ENCODE assay signal across 26 mouse cellular contexts in genomic region chr13:48917113-48917599, GRCm38 (mm10). TPM values are rescaled to one million over a fixed set of nuclear protein-coding genes. Genes with fewer than 3 reads are reported as not detected.
A peak's percentile ranks its signal among the peaks of the same experiment; 100 is the strongest.
DNase-seq lines count a peak whose midpoint lies in the region; ATAC-seq and TF ChIP-seq lines count a peak whose summit lies in the region.
"Had no signal": no experiment of that assay in that cellular context is flagged by ENCODE, and none has a peak within 500 bp of the region (broad histone marks: within the 10 kb centered on the region; RNA-seq: fewer than 3 reads in every experiment).

No protein-coding gene starts in this region.

- TF ChIP-seq CTCF in MEL (IDR thresholded peaks at IDR 0.05 in 2 of 3, conservative IDR thresholded peaks at IDR 0.05 in 1 of 3; ENCODE audit: control insufficient read depth in 1 of 3, insufficient read depth in 1 of 3, low read depth in 2 of 3, low read length in 3 of 3, poor library complexity in 1 of 3, severe bottlenecking in 1 of 3), result no peak

- no peak for TF ChIP-seq RAD21 in MEL (IDR thresholded peaks at IDR 0.05; ENCODE audit: low read depth, low read length)

- peaks cover 87% of the 10 kb centered on the region for H3K36me3 ChIP-seq in heart, embryonic 10.5 days
- peaks cover 28% of the 10 kb centered on the region for H3K36me3 ChIP-seq in heart, embryonic 11.5 days (ENCODE audit: control insufficient read depth, insufficient read depth, low read length)
- H3K36me3 ChIP-seq in MEL (ENCODE audit: control insufficient read depth in 1 of 2, insufficient read depth in 2 of 2, low read length in 2 of 2), result peaks cover 12 to 52% of the 10 kb centered on the region in 2 experiments

- no peak for TF ChIP-seq POLR2A in MEL (IDR thresholded peaks at IDR 0.05; ENCODE audit: control insufficient read depth in 1 of 2, insufficient read depth in 1 of 2, low read depth in 1 of 2, low read length in 2 of 2, poor library complexity in 1 of 2)

- no peak overlapping the region for H3K27ac ChIP-seq in heart, embryonic 10.5 days
- no peak overlapping the region for H3K27ac ChIP-seq in heart, embryonic 11.5 days (ENCODE audit: low read depth, low read length)
- no peak overlapping the region for H3K27ac ChIP-seq in MEL (ENCODE audit: control insufficient read depth, low read depth, low read length)
- H3K27ac ChIP-seq: embryonic facial prominence, embryonic 13.5 days; embryonic facial prominence, embryonic 15.5 days; forebrain, embryonic 10.5 days; forebrain, embryonic 12.5 days had no signal

- 94% methylated on average over 3 of the region's 3 CpGs for WGBS in heart, embryonic 10.5 days
- 93% methylated on average over 3 of the region's 3 CpGs for WGBS in heart, embryonic 11.5 days (ENCODE audit: insufficient replicate concordance)

- no peak overlapping the region for H3K4me2 ChIP-seq in heart, embryonic 11.5 days
- H3K4me2 ChIP-seq: embryonic facial prominence, embryonic 13.5 days; embryonic facial prominence, embryonic 15.5 days; forebrain, embryonic 12.5 days had no signal

- H3K4me1 ChIP-seq in heart, embryonic 10.5 days, result no peaks in the 10 kb centered on the region
- no peaks in the 10 kb centered on the region for H3K4me1 ChIP-seq in heart, embryonic 11.5 days (ENCODE audit: control insufficient read depth, insufficient read depth, low read length)
- H3K4me1 ChIP-seq in MEL (ENCODE audit: control insufficient read depth in 1 of 2, insufficient read depth in 2 of 2, low read length in 2 of 2), result peaks cover 6 to 13% of the 10 kb centered on the region in 2 experiments; a peak in 3 of 4 replicates
- H3K4me1 ChIP-seq: embryonic facial prominence, embryonic 13.5 days; embryonic facial prominence, embryonic 15.5 days; forebrain, embryonic 10.5 days; forebrain, embryonic 12.5 days had no signal

- no peaks in the 10 kb centered on the region for H3K27me3 ChIP-seq in heart, embryonic 10.5 days (ENCODE audit: insufficient read depth, poor library complexity, severe bottlenecking)
- no peaks in the 10 kb centered on the region for H3K27me3 ChIP-seq in heart, embryonic 11.5 days (ENCODE audit: control insufficient read depth, insufficient read depth, low read length)
- H3K27me3 ChIP-seq in MEL (ENCODE audit: control insufficient read depth in 1 of 2, insufficient read depth in 2 of 2, low read length in 2 of 2), result no peaks in the 10 kb centered on the region
- H3K27me3 ChIP-seq: CH12.LX; embryonic facial prominence, embryonic 13.5 days; embryonic facial prominence, embryonic 15.5 days; forebrain, embryonic 12.5 days had no signal

- peak in 1 of 2 experiments; percentile 61; a peak in 2 of 4 replicates for TF ChIP-seq EP300 in MEL (IDR thresholded peaks at IDR 0.05; ENCODE audit: low read depth in 1 of 2, low read length in 2 of 2)

- H3K9me3 ChIP-seq in heart, embryonic 10.5 days, result no peaks in the 10 kb centered on the region
- no peaks in the 10 kb centered on the region for H3K9me3 ChIP-seq in heart, embryonic 11.5 days (replicated peaks; ENCODE audit: control insufficient read depth, low read length)
- no peaks in the 10 kb centered on the region for H3K9me3 ChIP-seq in MEL (replicated peaks; ENCODE audit: insufficient read depth, low read length)
- H3K9me3 ChIP-seq: embryonic facial prominence, embryonic 13.5 days; embryonic facial prominence, embryonic 15.5 days; forebrain, embryonic 10.5 days; forebrain, embryonic 12.5 days; G1E had no signal

- no peak overlapping the region for H3K4me3 ChIP-seq in heart, embryonic 10.5 days
- no peak overlapping the region for H3K4me3 ChIP-seq in heart, embryonic 11.5 days (ENCODE audit: low read depth, low read length)
- H3K4me3 ChIP-seq in MEL (ENCODE audit: control insufficient read depth in 1 of 2, insufficient read depth in 1 of 2, low read depth in 2 of 2, low read length in 2 of 2), result no peak overlapping the region
- H3K4me3 ChIP-seq: embryonic facial prominence, embryonic 13.5 days; embryonic facial prominence, embryonic 15.5 days; erythroblast, embryonic 14.5 days; forebrain, embryonic 10.5 days; forebrain, embryonic 12.5 days had no signal

- peak; percentile 35 for DNase-seq in heart, embryonic 10.5 days (ENCODE audit: low spot score)
- peak; percentile 50 for DNase-seq in MEL (ENCODE audit: low read depth, low spot score)
- no peak for DNase-seq in thymus, postnatal 10 days (ENCODE audit: low spot score in 2 of 2)
- DNase-seq: adrenal gland, adult 2 months; adrenal gland, postnatal 10 days; adrenal gland, postnatal 25 days; B cell, adult 2 months; cerebellum, adult 11 months; cerebellum, adult 18-20 months; cerebellum, adult 8-10 months; cerebellum, adult 9-11 months; cerebellum, postnatal 14 days; cerebellum, postnatal 36 days; embryo, embryonic 11 days had no signal

- ATAC-seq in heart, embryonic 11.5 days (replicated peaks; ENCODE audit: insufficient number of reproducible peaks, low FRiP score, low TSS enrichment), result no peak
- peak; percentile 60 for ATAC-seq in megakaryocyte-erythroid progenitor cell, adult 5-6 weeks (replicated peaks; ENCODE audit: low FRiP score, low TSS enrichment, poor library complexity, severe bottlenecking)
- ATAC-seq: CD4-positive, CD25-positive, alpha-beta regulatory T cell, adult 4 months; forebrain, embryonic 14.5 days; forebrain, embryonic 16.5 days had no signal

- no peaks in the 10 kb centered on the region for H3K79me2 ChIP-seq in MEL (ENCODE audit: control insufficient read depth, insufficient read depth, low read length, poor library complexity)

- no peak overlapping the region for H3K9ac ChIP-seq in heart, embryonic 11.5 days (ENCODE audit: low read depth, low read length)
- no peak overlapping the region for H3K9ac ChIP-seq in MEL (ENCODE audit: control insufficient read depth, low read depth, low read length, poor library complexity, severe bottlenecking)
- H3K9ac ChIP-seq: embryonic facial prominence, embryonic 13.5 days; embryonic facial prominence, embryonic 15.5 days; forebrain, embryonic 12.5 days had no signal

TF ChIP-seq in MEL, 35 proteins besides CTCF, POLR2A, EP300 and RAD21:
- peak; percentile 31 for TF ChIP-seq TAL1 (IDR thresholded peaks at IDR 0.05; ENCODE audit: low read length)
- TF ChIP-seq MEF2A (IDR thresholded peaks at IDR 0.05; ENCODE audit: extremely low read depth, insufficient replicate concordance, low read depth, low read length, poor library complexity, severe bottlenecking), result no peak
- peak; percentile 62; the same call in 1 of the 2 replicates for TF ChIP-seq GATA1 (IDR thresholded peaks at IDR 0.05; ENCODE audit: low read depth, low read length)
- TF ChIP-seq UBTF (IDR thresholded peaks at IDR 0.05; ENCODE audit: borderline replicate concordance, insufficient read depth, low read depth, low read length), result no peak
- TF ChIP-seq CHD2 (IDR thresholded peaks at IDR 0.05; ENCODE audit: low read length), result no peak
- TF ChIP-seq TCF12 (IDR thresholded peaks at IDR 0.05; ENCODE audit: low read depth, low read length), result no peak; the same call in 1 of the 2 replicates

RNA-seq across cellular contexts. Expression of gene Phf2, which starts 46.2 kb away (rescaled TPM):
- polyA plus RNA-seq in heart, embryonic 10.5 days (2016; fragmentation: Nextera tagmentation; extraction: Ambion mirVana), result 4.1 and 6.8 TPM in 2 replicates
- polyA plus RNA-seq in heart, embryonic 11.5 days (2014; fragmentation: Nextera tagmentation; extraction: Ambion mirVana), result 5.3 and 7.5 TPM in 2 replicates
- 9.9 and 10.2 TPM in 2 replicates for total RNA-seq in MEL (2012; rRNA removed)
- polyA plus RNA-seq in MEL (2012; ENCODE audit: insufficient read depth in 1 of 2, insufficient read length in 2 of 2, low read depth in 1 of 2, low replicate concordance in 2 of 2, missing spikeins in 1 of 2), result 10 to 100 TPM; 29.6 to 52.7 TPM
- total RNA-seq in megakaryocyte-erythroid progenitor cell, adult 5-6 weeks (2014; fragmentation: Nextera tagmentation), result 25.2 and 26.1 TPM in 2 replicates
- total RNA-seq in megakaryocyte-erythroid progenitor cell, adult 5-6 weeks (2017), result 6.1 and 10.9 TPM in 2 replicates

RNA-seq across cellular contexts. Expression of gene Fam120a, which starts 50.7 kb away (rescaled TPM):
- polyA plus RNA-seq in heart, embryonic 10.5 days (2016; fragmentation: Nextera tagmentation; extraction: Ambion mirVana), result 17.5 and 20.7 TPM in 2 replicates
- polyA plus RNA-seq in heart, embryonic 11.5 days (2014; fragmentation: Nextera tagmentation; extraction: Ambion mirVana), result 26.3 and 31.2 TPM in 2 replicates
- total RNA-seq in MEL (2012; rRNA removed), result 81.3 and 82.7 TPM in 2 replicates
- 100 to 1,000 TPM in 1 of 2 experiments, 10 to 100 TPM in 1; 66.2 to 119 TPM for polyA plus RNA-seq in MEL (2012; ENCODE audit: insufficient read depth in 1 of 2, insufficient read length in 2 of 2, low read depth in 1 of 2, low replicate concordance in 2 of 2, missing spikeins in 1 of 2)
- total RNA-seq in megakaryocyte-erythroid progenitor cell, adult 5-6 weeks (2014; fragmentation: Nextera tagmentation), result 186 and 189 TPM in 2 replicates
- total RNA-seq in megakaryocyte-erythroid progenitor cell, adult 5-6 weeks (2017), result 134 and 158 TPM in 2 replicates

Comparison
In these comparisons a context has a peak if more than half of its experiments do, and no peak if none do; other contexts are left out.
1. DNase-seq: peak in heart, embryonic 10.5 days (single experiment) and MEL (single experiment); none in thymus, postnatal 10 days (0 of 2).